Mouse (Mus musculus): ENCODE measurements around the gene Erp27. TPM values are rescaled to one million over a fixed set of nuclear protein-coding genes. Genes with fewer than 3 reads are reported as not detected.

Gene Erp27
- total and polyA plus RNA-seq, 3 experiments, result 0.39 TPM; not detected in 2

DNA sequence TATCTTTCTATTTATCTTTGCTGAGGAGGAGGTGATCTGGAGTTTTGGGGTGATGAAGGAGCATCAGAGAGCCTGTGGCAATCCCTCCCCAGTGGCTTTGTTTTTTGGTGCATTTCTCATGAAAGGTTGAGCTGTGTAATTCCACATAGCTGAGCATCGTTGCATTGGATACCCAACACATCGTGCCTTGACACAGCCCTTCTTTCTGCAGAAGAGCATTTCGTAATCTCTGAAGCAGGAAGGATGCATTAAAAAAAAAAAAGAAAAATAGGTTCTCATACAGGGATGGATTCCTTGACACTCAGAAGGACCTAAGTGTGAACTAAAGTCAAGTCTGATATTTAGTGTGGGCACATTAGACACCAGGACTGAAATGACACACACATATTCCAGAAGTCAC, 33.3 kb upstream of the Erp27 start:
- TF ChIP-seq EP300 (IDR thresholded peaks at IDR 0.05; ENCODE audit: low read depth in 1 of 2, low read length in 2 of 2) (peak; percentile 28 to 38; a peak in 1 of 4 replicates), GATA1 (IDR thresholded peaks at IDR 0.05; ENCODE audit: low read depth, low read length) (peak; percentile 52), ZMIZ1 (IDR thresholded peaks at IDR 0.05; ENCODE audit: low read depth, low read length) (no peak)
- DNase-seq (ENCODE audit: low read depth, low spot score), result no peak
- Histone ChIP-seq H3K9me3 (replicated peaks; ENCODE audit: insufficient read depth, low read length) (no peaks in the 10 kb centered on the region), H3K9ac (ENCODE audit: control insufficient read depth, low read depth, low read length, poor library complexity, severe bottlenecking) (no peak overlapping the region), H3K4me3 (ENCODE audit: control insufficient read depth in 1 of 2, insufficient read depth in 1 of 2, low read depth in 2 of 2, low read length in 2 of 2) (no peak overlapping the region), H3K27ac (ENCODE audit: control insufficient read depth, low read depth, low read length) (no peak overlapping the region), H3K4me1 (ENCODE audit: control insufficient read depth in 1 of 2, insufficient read depth in 2 of 2, low read length in 2 of 2) (peaks cover 2 to 12% of the 10 kb centered on the region in 2 experiments; a peak in 3 of 4 replicates), H3K79me2 (ENCODE audit: control insufficient read depth, insufficient read depth, low read length, poor library complexity) (no peaks in the 10 kb centered on the region), H3K27me3 (ENCODE audit: control insufficient read depth in 1 of 2, insufficient read depth in 2 of 2, low read length in 2 of 2) (peaks cover 2% of the 10 kb centered on the region in 2 experiments; a peak in 2 of 4 replicates), H3K36me3 (ENCODE audit: control insufficient read depth in 1 of 2, insufficient read depth in 2 of 2, low read length in 2 of 2) (peaks cover 0 to 10% of the 10 kb centered on the region in 2 experiments; a peak in 2 of 4 replicates)

DNA sequence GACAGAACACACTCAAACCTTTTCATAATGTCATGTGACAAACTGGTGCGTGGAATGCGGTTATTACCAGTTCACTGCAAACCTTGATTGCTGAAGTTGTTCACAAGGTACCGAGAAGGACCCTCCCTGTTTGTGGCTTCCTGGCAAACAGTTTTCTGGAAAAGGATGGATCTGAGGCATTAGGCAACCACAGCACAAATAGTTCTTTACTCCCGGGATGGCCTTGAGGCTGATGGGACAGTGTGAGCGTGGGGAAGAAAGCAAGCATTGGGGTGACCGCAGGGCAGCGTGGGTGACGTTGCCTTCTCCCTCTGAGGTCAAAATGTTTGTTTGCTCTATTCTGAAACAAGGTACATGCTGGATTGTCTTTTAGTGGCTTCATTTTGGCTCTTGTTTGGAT, 32.7 kb upstream of the Erp27 start:
- Histone ChIP-seq H3K27ac (ENCODE audit: control insufficient read depth, low read depth, low read length) (no peak overlapping the region), H3K9me3 (replicated peaks; ENCODE audit: insufficient read depth, low read length) (no peaks in the 10 kb centered on the region), H3K4me3 (ENCODE audit: control insufficient read depth in 1 of 2, insufficient read depth in 1 of 2, low read depth in 2 of 2, low read length in 2 of 2) (no peak overlapping the region), H3K4me1 (ENCODE audit: control insufficient read depth in 1 of 2, insufficient read depth in 2 of 2, low read length in 2 of 2) (peaks cover 2 to 12% of the 10 kb centered on the region in 2 experiments; a peak in 3 of 4 replicates), H3K36me3 (ENCODE audit: control insufficient read depth in 1 of 2, insufficient read depth in 2 of 2, low read length in 2 of 2) (peaks cover 0 to 10% of the 10 kb centered on the region in 2 experiments; a peak in 2 of 4 replicates), H3K79me2 (ENCODE audit: control insufficient read depth, insufficient read depth, low read length, poor library complexity) (no peaks in the 10 kb centered on the region), H3K27me3 (ENCODE audit: control insufficient read depth in 1 of 2, insufficient read depth in 2 of 2, low read length in 2 of 2) (peaks cover 0 to 2% of the 10 kb centered on the region in 2 experiments; a peak in 1 of 4 replicates), H3K9ac (ENCODE audit: control insufficient read depth, low read depth, low read length, poor library complexity, severe bottlenecking) (no peak overlapping the region)
- no peak for DNase-seq (ENCODE audit: low read depth, low spot score)
- TF ChIP-seq MAZ (IDR thresholded peaks at IDR 0.05; ENCODE audit: low read depth, low read length) (no peak), USF2 (IDR thresholded peaks at IDR 0.05; ENCODE audit: borderline replicate concordance in 1 of 2, insufficient read depth in 1 of 2, low read depth in 1 of 2, low read length in 2 of 2) (no peak), MXI1 (IDR thresholded peaks at IDR 0.05; ENCODE audit: low read depth, low read length) (no peak), E2F4 (IDR thresholded peaks at IDR 0.05; ENCODE audit: borderline replicate concordance, low read depth, low read length) (no peak), EP300 (IDR thresholded peaks at IDR 0.05; ENCODE audit: low read depth in 1 of 2, low read length in 2 of 2) (no peak), CHD2 (IDR thresholded peaks at IDR 0.05; ENCODE audit: low read length) (no peak), MAFK (IDR thresholded peaks at IDR 0.05; ENCODE audit: borderline replicate concordance, low read depth, low read length) (no peak), BHLHE40 (IDR thresholded peaks at IDR 0.05; ENCODE audit: borderline replicate concordance, low read depth, low read length) (no peak), GABPA (IDR thresholded peaks at IDR 0.05; ENCODE audit: low read depth, low read length) (no peak), KAT2A (conservative IDR thresholded peaks at IDR 0.05; ENCODE audit: low read depth, low read length) (no peak), ZC3H11A (IDR thresholded peaks at IDR 0.05; ENCODE audit: low read depth, low read length) (no peak), MYC (IDR thresholded peaks at IDR 0.05; ENCODE audit: low read depth, low read length) (no peak), RAD21 (IDR thresholded peaks at IDR 0.05; ENCODE audit: low read depth, low read length) (no peak), JUND (IDR thresholded peaks at IDR 0.05; ENCODE audit: low read depth, low read length) (no peak), ZNF384 (IDR thresholded peaks at IDR 0.05; ENCODE audit: low read depth, low read length) (no peak), ELF1 (IDR thresholded peaks at IDR 0.05; ENCODE audit: low read depth, low read length) (no peak), CTCF (IDR thresholded peaks at IDR 0.05 in 2 of 3, conservative IDR thresholded peaks at IDR 0.05 in 1 of 3; ENCODE audit: control insufficient read depth in 1 of 3, insufficient read depth in 1 of 3, low read depth in 2 of 3, low read length in 3 of 3, poor library complexity in 1 of 3, severe bottlenecking in 1 of 3) (no peak)
